Mouse (Mus musculus) layer of hippocampus, adult 9-11 months (tissue): ENCODE results near the gene Arx.

Source experiments
- DNase-seq: peaks from one replicate; pipeline ENCODE4 v3.0.0; 2022

The Arx gene

DNA sequence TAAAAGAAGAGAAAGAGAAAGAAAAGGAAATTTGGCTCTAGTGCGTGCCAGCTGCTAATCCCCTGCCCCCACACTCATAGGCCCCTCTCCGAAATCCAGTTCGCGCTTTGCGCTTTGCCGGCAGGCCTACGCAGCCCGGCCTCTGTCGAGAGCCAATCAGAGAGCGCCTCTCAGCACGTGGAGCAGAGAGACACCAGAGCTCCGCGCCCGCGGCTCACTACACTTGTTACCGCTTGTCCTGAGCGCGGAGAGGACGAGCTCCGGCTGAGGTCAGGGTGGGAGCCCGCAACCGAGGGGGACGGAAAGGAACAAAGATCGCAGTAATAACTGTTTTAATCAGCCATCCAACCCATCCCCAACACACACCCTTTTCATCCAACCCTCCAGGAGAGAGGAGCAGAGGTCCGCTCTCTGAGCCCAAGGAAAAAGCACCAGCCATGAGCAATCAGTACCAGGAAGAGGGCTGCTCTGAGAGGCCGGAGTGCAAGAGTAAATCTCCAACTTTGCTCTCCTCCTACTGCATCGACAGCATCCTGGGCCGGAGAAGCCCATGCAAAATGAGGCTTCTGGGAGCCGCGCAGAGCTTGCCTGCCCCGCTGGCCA lies at the start of gene Arx:
Gene Arx, plus strand, starts transcription at position 155 of the 603 bp plus-strand sequence.
- peak; percentile 52 for DNase-seq

- DNase-seq = no peak
Measured at GRCm38 (mm10) chrX:93251329-93251728, 34.9 kb upstream of the Arx start.

DNA sequence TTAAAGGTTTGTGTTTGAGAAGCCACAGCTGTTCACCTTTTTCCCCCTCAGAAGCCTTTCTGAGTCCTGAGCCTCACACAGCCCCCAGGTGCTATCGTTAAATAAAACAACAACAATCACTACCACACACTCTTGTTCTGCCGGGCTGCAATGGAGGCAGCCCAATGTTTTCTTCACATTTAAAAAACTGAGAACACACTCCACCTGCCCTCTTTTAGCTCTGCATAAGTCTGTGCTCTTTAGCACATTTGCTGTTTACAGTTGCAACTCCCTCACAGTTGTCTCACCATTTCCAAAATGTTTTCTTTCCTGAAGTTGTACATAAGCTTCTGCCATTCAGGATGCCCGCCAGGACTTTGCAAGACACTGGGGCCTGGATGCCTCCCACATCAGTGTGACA lies 10.6 kb upstream of the Arx start:
- DNase-seq = no peak

- DNase-seq = no peak
Measured at GRCm38 (mm10) chrX:93279940-93280339, 6.3 kb upstream of the Arx start.

DNA sequence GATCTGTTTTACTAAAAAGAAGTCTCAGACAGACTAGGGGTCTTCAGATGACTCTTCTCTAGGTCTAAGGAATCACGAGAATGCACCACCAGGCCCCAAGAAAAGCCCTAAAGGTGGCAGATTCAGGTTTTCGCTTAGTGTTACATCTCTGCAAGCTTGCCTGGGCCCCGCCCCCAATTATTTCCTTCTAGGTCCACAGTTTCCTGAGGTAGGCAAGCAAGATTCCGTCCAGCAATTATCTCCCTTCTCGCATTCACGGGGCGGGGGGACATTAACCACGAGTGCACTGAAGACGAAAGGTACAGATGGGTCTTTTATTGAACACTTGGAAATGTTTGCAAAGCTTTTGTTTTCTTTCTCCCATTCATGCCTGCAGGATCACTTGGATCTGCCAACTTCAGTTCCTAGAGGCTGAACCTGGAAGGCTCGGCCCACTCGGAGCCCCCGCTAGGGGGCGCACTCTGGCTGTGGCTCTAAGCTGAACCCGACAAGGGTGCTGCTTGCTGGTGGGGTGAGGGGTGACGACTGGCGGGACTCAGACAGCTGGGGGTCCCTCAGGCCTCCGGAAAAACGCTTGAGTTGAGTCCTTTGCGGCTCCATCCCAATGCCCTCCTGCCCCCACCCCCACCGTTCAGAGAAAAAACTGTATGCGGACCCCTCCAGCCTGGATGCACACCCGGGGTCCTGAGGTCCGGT lies 5.1 kb upstream of the Arx start:
- peak; percentile 22 for DNase-seq

- DNase-seq = no peak
Measured at GRCm38 (mm10) chrX:93281756-93282155, 4.5 kb upstream of the Arx start.

- DNase-seq = no peak
Measured at GRCm38 (mm10) chrX:93285091-93285490, 1.2 kb upstream of the Arx start.

DNA sequence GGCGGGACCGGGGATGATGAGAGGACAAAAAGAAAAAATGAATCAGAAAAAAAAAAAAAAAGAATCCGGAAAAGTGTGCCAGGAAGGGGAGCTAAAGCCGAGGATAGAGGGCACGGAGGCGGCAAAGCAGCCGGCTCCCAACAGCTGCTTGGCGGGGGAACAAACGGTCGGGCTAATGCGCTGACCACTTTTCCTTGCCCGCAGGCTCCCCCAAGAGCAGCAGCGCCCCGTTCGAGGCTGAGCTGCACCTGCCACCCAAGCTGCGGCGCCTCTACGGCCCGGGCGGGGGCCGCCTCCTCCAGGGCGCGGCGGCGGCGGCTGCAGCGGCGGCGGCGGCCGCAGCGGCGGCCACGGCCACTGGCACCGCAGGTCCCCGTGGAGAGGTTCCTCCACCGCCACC lies 2.1 kb downstream of the Arx start:
- DNase-seq = no peak

- DNase-seq = no peak
Measured at GRCm38 (mm10) chrX:93289076-93289475, 2.8 kb downstream of the Arx start.

- peak; percentile 8 for DNase-seq
Measured at GRCm38 (mm10) chrX:93289851-93290380, 3.7 kb downstream of the Arx start.

DNA sequence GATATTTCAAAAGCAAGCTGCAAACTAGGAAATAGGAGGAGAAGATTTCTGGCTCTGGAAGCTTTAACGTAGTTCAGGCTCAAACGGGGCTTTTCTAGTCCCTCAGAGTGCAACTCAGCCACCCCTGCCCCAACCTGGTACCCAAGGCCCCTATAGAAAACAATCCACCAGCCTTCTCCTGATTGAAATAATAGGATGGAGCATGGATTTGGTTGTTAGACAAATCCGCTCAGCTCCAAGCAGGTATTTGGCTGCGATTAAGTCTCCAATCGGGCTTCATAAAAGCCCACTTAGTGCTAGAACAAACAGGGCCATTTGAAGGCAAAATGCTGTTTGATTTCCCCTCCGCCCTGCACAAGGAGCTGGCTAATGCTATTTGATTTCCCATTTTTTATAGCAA lies 5.8 kb downstream of the Arx start:
- DNase-seq = no peak

- DNase-seq = no peak
Measured at GRCm38 (mm10) chrX:93294736-93295490, 8.7 kb downstream of the Arx start.

- no peak for DNase-seq
Measured at GRCm38 (mm10) chrX:93295819-93296218, 9.6 kb downstream of the Arx start.

DNA sequence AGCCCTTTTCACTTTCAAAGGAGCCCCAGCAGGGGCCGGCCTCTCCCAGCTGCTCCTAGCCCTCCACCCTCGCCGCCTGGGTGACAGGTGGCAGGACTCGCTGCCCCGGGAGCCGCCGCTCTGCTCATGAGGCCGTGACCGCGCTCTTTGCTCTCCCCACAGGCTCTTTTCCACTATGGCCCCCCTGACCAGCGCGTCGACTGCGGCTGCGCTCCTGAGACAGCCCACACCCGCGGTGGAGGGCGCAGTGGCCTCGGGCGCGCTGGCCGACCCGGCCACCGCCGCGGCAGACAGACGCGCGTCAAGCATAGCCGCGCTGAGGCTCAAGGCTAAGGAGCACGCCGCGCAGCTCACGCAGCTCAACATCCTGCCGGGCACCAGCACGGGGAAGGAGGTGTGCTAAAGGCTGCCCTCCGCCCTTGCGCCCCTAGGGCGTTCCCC lies 10.8 kb downstream of the Arx start:
- no peak for DNase-seq

DNA sequence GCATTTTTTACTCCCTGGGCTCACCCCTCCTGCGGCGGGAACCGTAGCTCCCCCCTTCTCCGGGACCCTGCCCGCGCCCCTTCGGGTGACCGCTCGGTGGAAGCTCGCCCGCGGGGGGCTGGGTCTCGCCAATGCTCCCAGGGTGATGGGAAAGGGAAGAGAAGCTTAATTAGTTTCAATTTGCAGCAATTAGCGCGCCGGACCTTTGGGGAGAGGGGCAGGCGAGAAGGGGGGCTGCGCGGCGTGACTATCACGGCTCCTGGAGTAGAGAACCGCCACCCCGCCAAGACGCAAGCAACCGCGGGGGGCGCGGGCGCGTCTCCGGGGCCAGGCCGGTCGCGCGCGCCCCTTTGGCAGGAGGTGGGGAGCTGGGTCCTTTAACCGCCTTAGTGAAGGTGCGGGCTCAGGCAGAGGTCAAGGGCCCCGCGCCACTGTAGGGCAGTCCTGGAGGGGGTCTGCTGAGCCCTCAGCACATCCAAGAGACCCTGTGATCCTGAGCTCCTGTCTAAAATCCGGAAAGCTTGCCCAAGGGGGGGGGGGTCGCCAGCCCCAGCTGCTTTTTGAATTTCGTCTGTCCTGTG lies 12.9 kb downstream of the Arx start:
- DNase-seq = no peak

DNA sequence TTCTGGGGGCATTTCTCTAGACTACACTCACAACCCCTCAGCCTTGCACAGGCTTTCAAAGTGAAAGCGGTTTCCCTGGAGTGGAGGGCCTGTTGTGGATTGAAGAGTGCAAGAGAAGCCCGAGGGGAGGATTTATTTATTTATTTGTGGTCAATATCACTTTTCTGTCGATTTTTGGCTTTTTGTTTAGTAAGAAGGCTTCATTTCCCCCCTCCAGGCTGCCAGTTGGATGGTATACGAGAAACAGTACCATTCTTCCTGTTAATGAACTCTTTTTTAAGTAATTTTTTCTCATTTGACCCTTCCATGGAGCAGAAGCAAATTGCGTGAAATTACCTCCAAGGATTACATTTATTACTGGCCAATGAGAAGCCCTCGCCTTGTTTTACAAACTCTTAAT lies 13.5 kb downstream of the Arx start:
- DNase-seq = no peak

DNA sequence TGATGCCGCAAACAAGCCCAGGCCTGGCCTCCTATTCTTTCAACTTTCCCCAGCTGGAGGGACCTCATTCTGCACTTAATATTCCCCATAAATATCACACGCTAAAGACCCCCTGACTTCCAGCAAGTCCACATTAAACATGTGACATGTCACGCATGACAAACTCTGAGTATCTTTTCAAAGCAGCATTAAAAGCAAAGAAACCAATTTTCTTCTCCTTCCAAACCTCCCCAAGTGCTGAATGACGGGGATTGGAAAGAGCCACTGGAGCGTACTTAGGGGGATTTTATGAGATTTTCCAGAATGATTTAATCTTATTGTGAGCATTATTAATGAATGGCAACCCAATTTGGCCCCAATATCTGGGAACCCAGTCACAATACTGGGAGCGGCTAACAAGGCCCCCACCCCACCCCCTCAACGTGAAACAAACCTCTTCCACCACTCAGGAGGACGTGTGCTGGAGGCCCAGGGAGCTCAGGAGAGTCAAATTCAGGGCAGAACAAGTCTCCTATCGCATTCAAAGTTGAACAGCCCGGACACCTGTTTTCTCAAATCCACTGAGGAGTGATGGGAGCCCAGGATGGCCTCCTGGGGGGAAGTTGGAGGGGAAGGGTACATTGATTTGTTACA lies 14.1 kb downstream of the Arx start:
- DNase-seq = no peak

DNA sequence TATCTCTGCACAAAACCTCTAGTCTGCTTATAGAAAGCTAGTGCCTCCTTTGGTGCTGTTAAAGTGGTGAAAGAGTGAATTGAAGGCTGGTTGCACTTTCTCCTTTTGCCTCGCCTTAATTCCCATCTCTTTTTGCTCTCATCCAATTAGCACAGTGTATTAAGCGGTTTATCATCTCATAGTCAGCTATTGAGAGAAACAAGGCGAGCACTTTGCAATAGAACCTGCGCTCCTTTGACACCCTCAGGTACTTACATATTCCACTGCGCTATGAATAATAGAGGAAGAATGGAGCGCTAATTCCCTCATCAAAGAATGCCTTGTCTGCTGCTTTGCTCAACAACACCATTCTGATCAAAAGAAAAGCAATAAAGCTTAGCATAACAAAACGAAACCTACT lies 15.6 kb downstream of the Arx start:
- DNase-seq = no peak

DNA sequence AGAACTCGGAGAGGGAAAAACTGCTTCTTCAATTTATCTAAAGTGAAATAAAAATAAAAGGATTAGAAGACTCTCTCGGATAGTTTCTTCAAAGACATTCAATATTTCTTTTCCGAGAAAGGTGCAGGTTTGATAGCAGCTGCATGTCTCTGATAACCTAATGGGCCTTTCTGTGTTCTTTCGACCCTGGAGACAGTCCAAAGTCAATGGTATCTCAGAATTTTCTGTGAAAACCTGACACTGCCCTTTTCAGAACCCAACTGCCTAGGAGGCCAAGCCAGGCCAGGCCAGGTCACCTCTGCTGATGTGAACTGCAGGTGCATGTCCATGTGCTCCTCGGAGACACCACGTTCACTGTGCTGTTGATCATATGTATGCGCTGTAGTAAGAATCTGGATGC lies 19.5 kb downstream of the Arx start:
- DNase-seq = no peak

DNA sequence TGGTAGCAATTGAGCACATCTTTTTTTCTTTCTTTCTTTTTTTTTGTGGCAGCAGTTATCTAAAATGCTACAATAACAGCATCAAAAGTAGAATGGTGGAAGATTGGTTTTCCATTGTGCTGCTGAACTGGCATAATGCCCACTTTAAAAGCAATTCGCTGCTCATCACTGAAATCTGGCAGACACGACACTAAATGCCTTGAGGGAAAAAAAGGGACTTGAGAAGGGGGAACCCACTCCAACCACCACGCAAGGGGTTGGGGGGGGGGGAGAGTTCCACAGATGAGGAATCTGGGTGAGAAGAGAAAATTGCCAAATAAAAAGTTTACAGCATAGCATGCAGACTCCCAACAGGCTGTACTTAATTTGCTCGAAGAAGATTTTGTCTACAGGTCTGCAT lies 31.3 kb downstream of the Arx start:
- no peak for DNase-seq

GRCm38 (mm10) chrX:93319979-93320378 lies 33.7 kb downstream of the Arx start:
- DNase-seq = no peak

DNA sequence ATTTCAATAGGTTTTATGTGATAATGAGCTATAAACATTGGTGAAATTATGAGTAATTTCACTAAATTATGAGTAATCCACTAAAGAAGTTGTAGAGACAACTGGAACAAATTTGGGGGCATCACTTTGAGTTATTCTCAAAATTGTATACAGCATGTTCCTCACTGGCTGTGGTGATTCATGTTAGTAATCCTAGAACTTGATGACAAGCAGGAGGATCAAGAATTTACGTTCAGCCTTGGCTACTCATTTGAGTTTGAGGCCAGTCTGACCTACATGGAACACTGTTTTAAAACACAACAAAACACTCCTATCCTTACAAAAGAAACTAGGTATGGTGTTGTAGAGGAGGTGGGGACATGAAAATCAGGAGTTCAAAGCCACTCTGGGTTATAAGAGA lies 35.1 kb downstream of the Arx start:
- DNase-seq = no peak
